Mouse (Mus musculus) liver, adult 2 months (tissue): ENCODE results near the gene Ctbp2.

Experiments used
- CTCF ChIP-seq: fragments of 200-500 bp; IDR thresholded peaks from 2 replicates; pipeline ENCODE4 v1.5.1; 2011; ENCODE audit warnings: low read depth, low read length, control low read depth
- POLR2A ChIP-seq: fragments of 200-500 bp; IDR thresholded peaks from 2 replicates; pipeline ENCODE4 v1.6.1; 2011; ENCODE audit warnings: low read length, control low read depth; ENCODE audit not compliant: insufficient read depth; ENCODE audit errors: extremely low read depth

GRCm38 (mm10) chr7:133037618-133038017, 86.5 kb downstream of the Ctbp2 start:
- TF ChIP-seq CTCF: no peak
- TF ChIP-seq POLR2A: no peak
